Mouse (Mus musculus) stomach, postnatal 0 days (tissue): ENCODE results near the gene Cst6.

Source experiments
- CTCF ChIP-seq: IDR thresholded peaks from 2 replicates; pipeline ENCODE4 v1.5.1; 2016; ENCODE audit warnings: antibody characterized with exemption, low read depth, mild to moderate bottlenecking, moderate library complexity
- EP300 ChIP-seq: optimal IDR thresholded peaks from 2 replicates; pipeline ENCODE3; 2016; ENCODE audit warnings: antibody characterized with exemption

DNA sequence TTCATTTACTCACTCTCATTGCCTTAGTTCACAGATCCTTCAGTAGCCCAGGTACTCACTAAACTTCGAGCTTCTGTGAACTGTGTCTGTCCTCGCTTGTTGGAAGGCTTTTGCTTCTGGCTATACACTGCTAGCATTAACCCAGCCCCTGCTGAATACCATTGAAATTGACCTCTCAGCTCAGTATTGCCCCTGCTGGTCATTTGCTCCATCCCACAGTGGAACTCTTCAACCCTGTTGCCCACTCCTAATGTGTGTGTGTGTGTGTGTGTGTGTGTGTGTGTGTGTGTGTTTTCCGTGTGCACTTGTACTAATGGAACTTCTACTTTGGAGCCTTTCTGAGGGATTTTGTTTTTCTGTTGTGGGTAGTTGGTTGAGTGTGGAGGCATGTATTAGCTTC, 21.6 kb upstream of the Cst6 start:
- TF ChIP-seq CTCF: peak; percentile 59
- no peak for TF ChIP-seq EP300
